Mouse (Mus musculus) G1E (cell line): ENCODE results near the gene Spast. TPM values are rescaled to one million over a fixed set of nuclear protein-coding genes. Genes with fewer than 3 reads are reported as not detected.

Source experiments
- ATAC-seq: 2 replicates; pipeline ENCODE4 v1.8.0; 2016; ENCODE audit warnings: mild to moderate bottlenecking; ENCODE audit not compliant: insufficient number of reproducible peaks, poor library complexity, low FRiP score, severe bottlenecking; ENCODE audit errors: extremely low read depth
- DNase-seq: peaks from one replicate; pipeline ENCODE4 v3.0.0; 2012; ENCODE audit warnings: low spot score
- H3K27me3 ChIP-seq: 2 replicates; pipeline ENCODE4 v1.6.1; 2012; ENCODE audit warnings: mild to moderate bottlenecking, low read length, inconsistent platforms; ENCODE audit not compliant: insufficient read depth
- H3K36me3 ChIP-seq: replicated peaks from 2 replicates; pipeline ENCODE3; 2012; ENCODE audit warnings: mild to moderate bottlenecking, inconsistent platforms
- H3K4me1 ChIP-seq: 2 replicates; pipeline ENCODE4 v1.6.1; 2012; ENCODE audit warnings: low read depth, low read length, inconsistent platforms, mixed read lengths; ENCODE audit not compliant: insufficient read depth
- H3K4me3 ChIP-seq: 2 replicates; pipeline ENCODE4 v1.5.1; 2012; ENCODE audit warnings: low read depth, mild to moderate bottlenecking, inconsistent platforms, low read length, moderate library complexity, mixed read lengths
- H3K9me3 ChIP-seq: replicated peaks from 2 replicates; pipeline ENCODE4 v1.6.1; 2012; ENCODE audit warnings: inconsistent platforms
- CTCF ChIP-seq: IDR thresholded peaks from 2 replicates; pipeline ENCODE4 v1.5.1; 2012; ENCODE audit warnings: low read depth, low read length, inconsistent platforms, mixed read lengths
- GATA1 ChIP-seq: IDR thresholded peaks from 2 replicates; pipeline ENCODE4 v1.6.1; 2012; ENCODE audit warnings: borderline replicate concordance, low read length, inconsistent platforms, mixed read lengths
- GATA2 ChIP-seq: IDR thresholded peaks from 2 replicates; pipeline ENCODE4 v1.6.1; 2012; ENCODE audit warnings: low read depth, low read length, inconsistent platforms, borderline replicate concordance
- POLR2AphosphoS5 ChIP-seq: IDR thresholded peaks from 2 replicates; pipeline ENCODE4 v1.6.1; 2012; ENCODE audit warnings: low read depth, low read length, inconsistent platforms; ENCODE audit not compliant: insufficient replicate concordance
- TAL1 ChIP-seq: conservative IDR thresholded peaks from 2 replicates; pipeline ENCODE4 v1.6.1; 2012; ENCODE audit warnings: low read depth, low read length, inconsistent platforms, mixed read lengths
- polyA plus RNA-seq: library from polyadenylated mRNA; stranded (reverse); fragments of >175 nt; gene quantifications from 2 replicates; pipeline ENCODE4 v1.2.3, GENCODE M21; 2012
- total RNA-seq, 2 experiments: library from RNA; stranded (forward) in 1 of 2; stranded (reverse) in 1 of 2; fragments of 200-1000 nt in 1 of 2; fragments of >200 nt in 1 of 2; fragmentation: Nextera tagmentation in 1 of 2; gene quantifications; 2 replicates each; pipeline ENCODE4 v1.2.3; 2014 to 2017

Gene Spast
- total and polyA plus RNA-seq, 3 experiments, result 7.9 to 33.9 (median 31.2) TPM

DNA sequence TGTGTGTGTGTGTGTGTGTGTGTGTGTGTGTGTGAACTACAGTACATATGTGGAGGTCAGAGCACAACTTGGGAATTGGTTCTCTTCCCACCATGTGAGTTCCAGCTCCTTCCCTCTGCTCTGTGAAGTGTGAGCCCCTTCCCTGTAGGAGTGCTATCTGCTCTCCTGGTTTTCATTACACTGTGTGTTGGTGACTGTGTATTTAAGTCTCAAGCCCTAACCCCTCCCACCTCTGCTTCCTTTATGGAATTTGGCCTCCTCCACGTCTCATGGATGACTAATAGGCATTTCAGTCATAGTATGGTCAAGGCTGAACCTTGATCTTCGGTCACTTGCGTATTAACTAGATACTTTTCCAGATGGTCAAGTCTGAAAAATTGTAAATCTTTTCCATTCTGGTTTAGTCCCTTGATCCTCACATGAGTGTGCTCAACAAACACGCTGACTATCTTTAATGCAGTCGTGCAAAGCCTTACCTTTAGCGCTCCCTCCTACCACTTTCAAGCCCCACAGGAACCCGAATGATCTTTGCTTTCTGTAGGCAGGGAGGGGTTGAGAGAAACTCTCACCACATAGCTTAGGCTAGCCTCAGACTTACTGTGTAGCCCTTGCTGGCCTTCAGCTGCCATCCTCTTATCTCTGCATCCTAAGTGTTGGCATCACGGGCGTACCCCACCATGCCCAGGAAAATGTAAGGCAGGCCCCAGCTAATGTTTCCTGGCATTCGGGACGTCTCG lies 63.9 kb downstream of the Spast start:
- Histone ChIP-seq H3K27me3 (no peaks in the 10 kb centered on the region), H3K36me3 (peaks cover 71% of the 10 kb centered on the region), H3K4me1 (peaks cover 3% of the 10 kb centered on the region; the same call in 1 of the 2 replicates), H3K4me3 (no peak overlapping the region), H3K9me3 (no peaks in the 10 kb centered on the region)
- no peak for ATAC-seq
- no peak for TF ChIP-seq GATA2
- no peak for TF ChIP-seq TAL1
- no peak for TF ChIP-seq CTCF
- no peak for TF ChIP-seq GATA1
- TF ChIP-seq POLR2AphosphoS5, result no peak
- DNase-seq, result no peak

- H3K4me3 ChIP-seq, result no peak overlapping the region
- peaks cover 74% of the 10 kb centered on the region for H3K36me3 ChIP-seq
- H3K4me1 ChIP-seq, result no peaks in the 10 kb centered on the region
- H3K9me3 ChIP-seq, result no peaks in the 10 kb centered on the region
- TF ChIP-seq POLR2AphosphoS5, result no peak
- H3K27me3 ChIP-seq, result no peaks in the 10 kb centered on the region
- DNase-seq (no peak), ATAC-seq (no peak)
Measured at GRCm38 (mm10) chr17:74406487-74406886, 67.7 kb downstream of the Spast start.

GRCm38 (mm10) chr17:74409722-74410121 lies 70.9 kb downstream of the Spast start:
- peaks cover 74% of the 10 kb centered on the region for H3K36me3 ChIP-seq
- H3K27me3 ChIP-seq, result no peaks in the 10 kb centered on the region
- DNase-seq (no peak), ATAC-seq (no peak)
- H3K4me3 ChIP-seq, result no peak overlapping the region
- TF ChIP-seq GATA1 (no peak), TAL1 (no peak), POLR2AphosphoS5 (no peak), CTCF (no peak)
- H3K4me1 ChIP-seq, result no peaks in the 10 kb centered on the region
- H3K9me3 ChIP-seq, result no peaks in the 10 kb centered on the region

DNA sequence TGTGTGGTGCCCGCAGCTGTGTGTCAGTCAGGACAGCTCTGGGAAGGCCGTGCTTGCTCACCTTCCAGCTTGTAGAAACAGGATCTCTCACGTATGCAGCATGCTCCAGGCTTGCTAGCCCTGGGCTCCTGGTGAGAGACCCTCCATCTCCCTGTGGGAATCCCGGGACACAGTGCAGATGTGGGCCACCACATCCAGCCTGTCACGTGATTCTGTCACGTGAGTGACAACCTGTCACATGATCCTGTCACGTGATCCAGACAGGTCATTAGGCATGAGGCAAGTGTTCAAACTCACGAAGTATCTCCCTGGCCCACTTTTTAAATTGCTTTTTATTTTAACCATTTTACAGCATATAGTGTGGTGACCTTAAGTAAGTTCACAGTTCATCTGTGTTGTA lies 74.5 kb downstream of the Spast start:
- DNase-seq, result no peak
- no peaks in the 10 kb centered on the region for H3K27me3 ChIP-seq
- H3K9me3 ChIP-seq, result no peaks in the 10 kb centered on the region
- ATAC-seq, result no peak
- H3K4me1 ChIP-seq, result no peaks in the 10 kb centered on the region
- TF ChIP-seq POLR2AphosphoS5, result no peak
- TF ChIP-seq GATA1, result no peak
- TF ChIP-seq TAL1, result no peak
- no peak for TF ChIP-seq GATA2
- no peak for TF ChIP-seq CTCF
- H3K36me3 ChIP-seq, result peaks cover 73% of the 10 kb centered on the region
- no peak overlapping the region for H3K4me3 ChIP-seq

DNA sequence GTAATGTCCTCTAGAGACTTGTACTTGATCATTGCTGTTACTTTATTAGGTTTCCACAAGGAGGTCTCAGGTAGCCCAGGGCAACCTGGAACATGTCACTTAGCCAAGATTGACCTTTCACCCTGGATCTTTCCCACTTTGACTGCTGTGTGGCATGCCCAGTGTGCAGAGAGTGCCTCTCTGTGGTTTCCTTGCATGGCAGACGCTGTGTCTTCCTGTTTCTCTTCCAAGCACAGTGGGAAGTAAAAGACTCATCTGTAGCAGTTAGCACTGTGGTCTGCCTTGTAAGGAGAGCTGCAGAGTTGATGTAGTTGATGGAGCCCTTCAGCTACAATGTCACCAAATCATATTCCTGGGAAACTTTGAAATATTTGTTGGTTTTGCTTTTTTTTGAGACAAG lies 75.9 kb downstream of the Spast start:
- Histone ChIP-seq H3K4me3 (no peak overlapping the region), H3K9me3 (no peaks in the 10 kb centered on the region)
- ATAC-seq, result no peak

DNA sequence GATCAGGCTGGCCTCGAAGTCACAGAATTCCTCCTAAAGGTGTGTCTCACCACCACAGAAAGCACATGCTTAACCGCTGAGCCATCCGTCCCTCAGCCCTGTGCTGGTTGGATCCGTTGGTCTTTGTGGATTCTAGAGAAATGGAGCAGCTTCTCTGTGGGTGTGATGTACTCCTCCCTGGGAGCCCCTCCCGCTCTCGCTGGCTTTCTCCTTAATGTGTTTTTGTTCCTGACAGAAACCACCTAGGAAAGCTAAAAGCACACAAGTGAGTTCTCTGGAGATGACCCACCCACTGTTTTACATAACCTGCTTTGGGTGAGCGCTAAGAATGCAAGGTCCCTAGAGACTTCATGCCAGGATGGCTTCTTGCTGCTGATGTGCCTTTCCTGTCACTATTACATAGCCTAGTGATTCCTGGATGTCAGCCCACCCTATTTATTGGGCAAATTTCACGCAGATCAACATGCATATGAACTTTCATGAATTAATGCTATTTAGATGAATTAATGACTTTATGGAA lies 78.1 kb downstream of the Spast start:
- Histone ChIP-seq H3K27me3 (no peaks in the 10 kb centered on the region), H3K9me3 (no peaks in the 10 kb centered on the region), H3K4me3 (no peak overlapping the region), H3K4me1 (no peaks in the 10 kb centered on the region), H3K36me3 (peaks cover 78% of the 10 kb centered on the region)
- TF ChIP-seq GATA1, result no peak
- no peak for TF ChIP-seq CTCF
- TF ChIP-seq TAL1, result no peak
- TF ChIP-seq POLR2AphosphoS5, result no peak
- TF ChIP-seq GATA2, result no peak
- no peak for ATAC-seq
- DNase-seq, result no peak

More for the DNA sequence above, 75.9 kb downstream of the Spast start:
- peaks cover 78% of the 10 kb centered on the region for H3K36me3 ChIP-seq
- H3K27me3 ChIP-seq, result no peaks in the 10 kb centered on the region
- TF ChIP-seq POLR2AphosphoS5, result no peak
- TF ChIP-seq CTCF, result no peak
- TF ChIP-seq GATA2, result no peak
- no peak for TF ChIP-seq TAL1
- TF ChIP-seq GATA1, result no peak
- DNase-seq, result no peak
- no peaks in the 10 kb centered on the region for H3K4me1 ChIP-seq

DNA sequence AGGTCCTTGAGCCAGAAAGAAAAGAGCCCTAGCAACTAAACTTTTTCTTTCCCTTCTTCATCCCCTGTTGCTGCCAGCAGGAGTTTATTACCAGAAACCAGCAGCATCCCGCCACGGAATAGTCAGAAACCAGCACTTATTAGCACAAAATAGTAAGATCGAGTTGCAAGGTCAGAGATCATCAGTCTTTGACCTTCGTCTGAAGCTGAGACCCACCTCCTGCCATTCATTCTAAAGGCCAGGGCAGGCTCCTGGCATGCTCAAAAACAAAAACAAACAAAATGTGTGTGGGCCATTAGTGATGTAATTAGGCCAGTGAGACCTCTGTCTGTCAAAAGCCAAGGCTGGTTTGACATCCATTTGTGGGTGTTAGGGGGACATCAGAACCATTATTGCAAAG lies 79.4 kb downstream of the Spast start:
- peaks cover 79% of the 10 kb centered on the region for H3K36me3 ChIP-seq
- TF ChIP-seq GATA1 (no peak), GATA2 (no peak), CTCF (no peak), POLR2AphosphoS5 (no peak), TAL1 (no peak)
- no peak overlapping the region for H3K4me3 ChIP-seq
- DNase-seq (no peak), ATAC-seq (no peak)
- H3K27me3 ChIP-seq, result no peaks in the 10 kb centered on the region
- H3K9me3 ChIP-seq, result no peaks in the 10 kb centered on the region
- H3K4me1 ChIP-seq, result no peaks in the 10 kb centered on the region
